Mouse (Mus musculus) ES-E14 (cell line): Measurements from ENCODE around the gene Exoc3l2.

Experiments
- HCFC1 ChIP-seq: IDR thresholded peaks from 2 replicates; pipeline ENCODE4 v1.6.1; 2012; ENCODE audit warnings: low read length, inconsistent platforms, borderline replicate concordance; ENCODE audit not compliant: insufficient read depth
- ZC3H11A ChIP-seq: IDR thresholded peaks from 2 replicates; pipeline ENCODE4 v1.6.1; 2012; ENCODE audit warnings: low read depth, mild to moderate bottlenecking, inconsistent platforms, low read length, borderline replicate concordance
- ZNF384 ChIP-seq: IDR thresholded peaks from 2 replicates; pipeline ENCODE4 v1.6.1; 2012; ENCODE audit warnings: low read depth, low read length, inconsistent platforms

DNA sequence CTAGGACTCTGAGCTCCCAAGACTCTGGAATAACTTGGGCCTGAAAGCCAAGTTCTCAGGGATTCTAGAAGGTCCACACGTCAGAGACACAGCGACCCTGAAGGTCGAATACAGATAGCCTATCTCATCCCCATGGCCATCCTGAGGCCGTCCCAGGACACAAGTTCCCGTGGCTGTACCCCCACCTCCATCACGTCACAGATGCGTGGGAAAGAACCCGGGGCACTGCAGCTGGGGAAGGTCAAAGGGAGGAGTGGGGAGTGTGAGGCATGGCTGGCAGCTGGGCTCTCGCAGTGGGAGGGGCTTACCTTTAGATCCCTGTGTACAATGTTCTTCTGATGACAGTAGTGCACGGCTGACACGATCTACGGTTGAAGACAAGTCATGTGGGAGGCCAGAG is 18.3 kb upstream of the Exoc3l2 start:
- TF ChIP-seq ZNF384, result no peak
- no peak for TF ChIP-seq HCFC1
- TF ChIP-seq ZC3H11A, result no peak
